Mouse (Mus musculus) large intestine, adult 2 months (tissue): ENCODE data around the gene Coro1a. TPM values are rescaled to one million over a fixed set of nuclear protein-coding genes. Genes with fewer than 3 reads are reported as not detected.
"Not testable (repeated sequence)": the region's sequence is repeated elsewhere in the genome, so short reads cannot be mapped to it uniquely, and the experiment has no call there.

Experiments
- DNase-seq: peaks from one replicate; pipeline ENCODE4 v3.0.0-alpha.2; 2012; ENCODE audit warnings: low read depth, low spot score
- WGBS: fragments of 180-500 bp; shearing (Covaris S2); methylation state at CpG from one replicate; pipeline ENCODE4 v1.1.7; 2018; 5-methylcytosine and 5-hydroxymethylcytosine counted together
- polyA plus RNA-seq: library from polyadenylated mRNA; depleted of rRNA; stranded (reverse); fragments of >200 nt; gene quantifications from 2 replicates; pipeline ENCODE4 v1.2.3, GENCODE M21; 2012

Coro1a gene
- polyA plus RNA-seq, 1 experiment: 143 TPM

DNA sequence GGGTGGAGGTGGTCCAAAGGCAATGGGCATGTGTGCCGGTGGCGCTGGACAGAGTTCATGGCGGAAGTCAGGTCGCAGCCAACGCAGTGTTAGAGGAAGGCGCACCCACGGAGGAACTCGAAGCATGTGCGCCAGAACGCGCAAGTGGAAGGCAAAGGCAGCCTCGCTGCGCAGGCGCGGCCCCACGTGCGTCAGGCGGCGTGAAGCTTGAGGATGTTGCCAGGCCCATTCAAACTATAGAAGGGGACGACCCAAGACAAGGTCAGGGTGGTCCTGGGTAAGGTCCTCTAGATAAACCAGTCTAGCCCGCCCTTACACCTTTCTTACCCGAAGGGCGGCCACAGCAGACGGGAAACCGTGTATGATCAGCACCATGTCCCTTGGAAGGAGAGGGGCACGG, 15.2 kb downstream of the Coro1a start:
- DNase-seq: no peak
- WGBS: 95% methylated on average over 26 of the region's 26 CpGs

DNA sequence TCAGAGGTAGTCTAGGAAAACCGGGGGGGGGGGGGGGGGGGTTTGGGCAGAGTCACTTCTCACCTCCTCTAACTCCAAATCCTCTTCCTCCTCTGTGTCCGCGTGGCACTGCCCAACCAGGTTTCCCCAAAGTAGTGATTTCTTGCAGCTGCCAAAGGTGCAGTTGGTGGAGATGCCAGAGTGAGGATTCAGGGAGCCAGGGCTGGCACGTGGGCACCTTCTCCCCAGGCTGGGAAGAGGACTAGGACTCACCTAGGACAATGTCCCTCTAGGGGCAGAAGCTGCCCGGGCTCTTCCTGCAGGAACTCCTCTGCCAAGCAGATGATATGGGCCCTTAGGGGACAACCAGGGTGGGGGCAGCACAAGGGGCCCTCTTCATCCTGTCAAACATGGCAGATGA, 15.9 kb downstream of the Coro1a start:
- WGBS: 60% methylated on average over 5 of the region's 5 CpGs
- DNase-seq: no peak

DNA sequence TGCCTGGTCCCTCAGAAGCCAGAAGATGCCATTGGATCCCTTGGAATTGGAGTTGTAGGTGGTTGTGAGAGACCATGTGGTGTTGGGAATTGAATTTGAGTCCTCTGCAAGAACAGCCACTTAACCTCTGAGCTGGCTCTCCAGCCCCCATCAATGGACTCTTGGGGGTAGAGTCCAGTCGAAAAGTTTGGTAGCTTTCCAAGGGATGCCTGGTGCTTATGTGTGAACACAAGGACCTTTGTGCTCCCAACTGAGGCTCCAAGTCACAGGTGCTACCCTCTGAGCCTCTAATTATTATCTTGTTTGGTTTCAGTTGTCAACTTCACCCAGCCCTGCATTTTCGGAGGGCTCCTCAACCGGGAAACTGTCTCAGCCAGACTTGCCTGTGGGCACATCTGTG, 16.9 kb downstream of the Coro1a start:
- DNase-seq: no peak
- WGBS: 37% methylated on average over 3 of the region's 3 CpGs

DNA sequence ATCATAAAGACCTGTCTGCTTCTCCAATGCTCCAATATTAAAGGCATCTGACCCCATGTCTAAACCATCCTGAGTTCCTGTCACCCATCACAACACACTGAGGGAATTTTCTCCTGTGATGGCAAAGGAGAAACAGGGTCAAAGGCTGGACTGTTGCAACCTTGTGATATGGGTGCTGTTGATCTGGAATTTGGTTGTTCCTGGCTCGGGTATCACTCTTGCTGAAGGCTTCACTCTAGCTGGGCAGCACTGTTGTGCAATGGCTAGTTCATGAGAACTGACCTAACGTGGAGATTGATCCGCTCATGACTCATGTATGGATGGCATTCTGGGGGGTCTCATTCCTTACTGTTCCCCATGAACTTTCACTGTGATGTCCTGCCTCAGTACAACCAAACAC, 18.6 kb downstream of the Coro1a start:
- WGBS: 82% methylated on average over 3 of the region's 3 CpGs
- no peak for DNase-seq

DNA sequence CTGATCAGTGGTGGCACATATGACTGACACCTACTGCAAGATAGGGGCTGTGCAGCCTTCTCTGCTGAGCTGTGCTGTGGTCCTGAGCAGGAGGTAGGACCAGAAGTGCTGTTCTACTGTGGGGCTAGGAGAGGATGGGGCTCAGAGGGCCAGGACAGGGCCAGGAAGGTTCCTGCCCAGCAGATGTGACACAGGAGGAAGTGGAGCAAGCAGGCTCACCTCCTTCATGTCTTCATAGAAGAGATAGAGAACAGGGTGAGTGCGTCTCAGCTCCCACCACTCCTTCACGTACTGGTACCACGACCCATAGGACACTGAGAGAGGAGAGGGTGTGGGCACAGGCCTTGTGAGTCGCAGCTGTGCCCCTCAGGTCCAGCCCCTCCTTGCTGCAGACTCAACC, 19.4 kb downstream of the Coro1a start:
- 77% methylated on average over 4 of the region's 4 CpGs for WGBS
- not testable (repeated sequence) for DNase-seq

DNA sequence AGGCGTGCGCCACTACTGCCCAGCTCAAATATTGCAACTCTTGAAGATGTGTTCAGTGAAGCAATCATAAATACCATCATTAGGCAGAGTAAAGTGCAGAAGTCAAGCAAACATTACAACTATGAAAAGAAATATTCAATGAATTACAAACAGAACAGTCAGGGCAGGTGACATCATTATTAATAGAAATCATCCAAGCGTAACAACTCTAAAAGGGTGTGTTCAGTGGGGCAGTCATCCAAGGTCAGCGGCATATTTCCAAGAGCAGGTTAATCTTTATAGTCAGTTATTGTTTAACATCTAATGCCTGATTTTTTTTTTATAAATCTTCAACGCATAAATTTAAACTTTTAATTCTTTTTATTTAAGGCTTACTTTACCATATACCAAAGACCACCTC, 26.4 kb downstream of the Coro1a start:
- DNase-seq: no peak
- 38% methylated on average over 5 of the region's 5 CpGs for WGBS

DNA sequence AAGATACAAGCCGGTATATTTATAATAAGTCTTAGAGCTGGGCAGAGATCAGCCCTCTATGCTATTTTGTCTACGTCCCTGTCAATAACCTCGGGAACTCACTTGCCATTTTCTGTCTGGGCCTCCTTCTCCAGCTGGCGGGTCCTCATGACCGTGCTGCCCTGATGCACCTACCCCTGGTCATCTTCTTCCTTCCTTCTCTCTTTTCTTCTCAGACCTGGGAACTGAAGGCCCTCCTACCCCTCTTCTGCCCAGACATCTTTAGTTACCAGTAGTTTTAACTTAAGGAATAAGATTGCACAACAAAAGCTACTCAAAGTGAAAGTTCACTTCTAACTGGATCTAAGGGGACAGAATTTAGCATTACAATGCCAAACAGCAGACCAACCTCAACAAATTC, 27.9 kb downstream of the Coro1a start:
- 61% methylated on average over 5 of the region's 5 CpGs for WGBS
- no peak for DNase-seq

DNA sequence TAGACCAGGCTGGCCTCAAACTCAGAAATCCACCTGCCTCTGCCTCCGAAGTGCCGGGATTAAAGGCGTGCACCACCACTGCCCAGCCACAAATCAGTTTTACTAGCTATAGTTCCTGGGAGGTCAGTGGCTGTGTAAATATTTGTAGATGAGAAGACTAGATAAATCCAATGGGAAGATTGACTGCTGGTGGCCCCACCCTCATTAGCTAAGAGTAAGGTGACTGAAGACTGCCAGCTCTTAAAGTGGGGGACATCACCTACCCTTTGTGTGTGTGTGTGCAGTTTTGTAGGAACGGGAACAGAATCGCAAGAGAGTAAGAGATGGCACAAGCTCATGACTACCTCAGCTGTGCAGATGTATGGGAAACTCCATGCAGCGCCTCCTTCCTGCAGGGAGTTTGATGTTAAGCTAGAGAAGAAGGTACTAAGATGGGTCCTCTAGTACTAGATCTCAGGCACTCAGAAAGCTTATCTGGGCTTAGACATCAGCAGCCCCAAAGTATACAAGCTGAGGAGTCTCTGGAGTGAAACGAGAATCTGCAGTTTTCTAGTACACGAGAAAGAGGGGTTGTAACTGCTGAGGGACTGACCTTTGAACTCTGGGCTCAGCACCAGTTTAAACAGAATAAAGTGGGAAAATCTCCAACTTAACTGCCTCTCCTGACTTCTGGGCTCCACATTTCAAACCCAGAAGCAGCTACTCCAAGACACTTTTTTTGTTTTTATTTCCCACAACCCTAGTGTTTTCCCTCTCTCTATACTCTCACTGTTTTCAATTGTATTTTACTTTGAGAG, 28.8 kb downstream of the Coro1a start:
- no peak for DNase-seq
- 21% methylated on average over 8 of the region's 8 CpGs for WGBS

DNA sequence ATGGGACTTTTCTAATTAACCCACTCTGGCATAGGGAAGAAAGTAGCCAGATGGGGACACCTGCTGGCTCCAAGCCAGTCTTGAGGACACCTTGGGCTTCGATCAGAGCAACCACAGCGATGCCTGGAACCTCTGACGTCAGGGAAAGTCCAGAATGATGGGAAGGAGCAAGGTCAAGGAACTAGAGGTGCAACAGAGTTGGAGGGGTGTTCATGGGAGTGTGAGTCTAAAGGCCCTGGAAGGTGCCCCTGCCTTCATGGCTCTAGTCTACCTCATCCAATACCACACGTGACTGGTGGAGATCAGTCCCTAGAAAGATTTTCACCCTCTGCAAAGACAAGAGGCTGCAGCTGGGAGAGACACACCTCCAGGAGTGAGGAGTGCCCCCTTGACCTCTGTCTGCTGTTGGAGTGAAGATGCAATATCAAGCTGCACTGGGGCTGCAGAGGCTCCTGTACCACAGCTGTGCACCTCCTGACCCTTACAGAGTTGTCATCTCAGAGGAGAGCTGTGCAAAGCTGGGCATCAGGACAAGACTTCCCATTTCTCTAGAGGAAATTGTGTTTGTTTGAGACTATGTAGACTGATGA, 30.9 kb downstream of the Coro1a start:
- DNase-seq: no peak
- 24% methylated on average over 4 of the region's 4 CpGs for WGBS

DNA sequence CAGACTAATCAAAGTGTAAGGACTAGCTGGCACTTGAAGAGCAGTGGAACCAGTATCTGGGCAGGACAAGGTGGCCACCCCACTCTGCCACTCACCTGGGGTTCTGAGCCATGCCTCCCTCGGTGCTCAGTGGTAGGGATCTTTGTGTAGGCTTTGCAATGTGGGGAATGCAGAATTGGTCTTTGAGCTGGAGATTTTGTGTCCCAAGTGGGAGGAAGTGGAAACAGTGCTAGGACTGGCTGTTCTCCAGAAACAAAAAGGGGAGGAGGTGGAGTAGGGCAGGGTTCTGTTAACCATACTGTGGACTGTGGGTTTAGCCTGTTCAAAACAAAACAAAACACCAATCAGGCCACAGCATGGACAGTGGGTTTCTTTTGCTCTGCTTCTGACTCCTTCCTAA, 31.4 kb downstream of the Coro1a start, which contains the start of gene Sult1a1:
Gene Sult1a1 (minus strand): TSS at position 226 of the 400 bp plus-strand sequence.
- 10% methylated on average over 1 of the region's 1 CpGs for WGBS
- DNase-seq: no peak

DNA sequence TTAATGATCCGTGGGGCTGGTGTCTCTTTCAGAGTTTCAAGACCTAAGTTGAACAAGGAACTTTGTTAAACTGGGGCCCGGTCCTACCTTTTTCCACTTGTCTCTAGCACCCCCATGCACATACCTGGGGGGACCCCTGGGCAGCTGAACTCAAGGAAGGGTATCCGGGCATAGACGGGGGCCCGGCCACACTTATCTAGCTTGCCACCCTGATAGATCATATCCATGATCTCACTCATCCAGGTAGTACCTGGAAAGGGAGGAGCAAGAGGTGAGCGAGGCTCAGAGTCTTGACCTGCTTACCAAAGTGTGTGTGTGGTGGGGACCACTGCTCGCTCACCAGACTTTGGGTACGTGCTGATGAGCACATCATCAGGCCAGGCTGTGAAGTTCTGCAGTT, 32.5 kb downstream of the Coro1a start:
- WGBS: 66% methylated on average over 8 of the region's 8 CpGs

DNA sequence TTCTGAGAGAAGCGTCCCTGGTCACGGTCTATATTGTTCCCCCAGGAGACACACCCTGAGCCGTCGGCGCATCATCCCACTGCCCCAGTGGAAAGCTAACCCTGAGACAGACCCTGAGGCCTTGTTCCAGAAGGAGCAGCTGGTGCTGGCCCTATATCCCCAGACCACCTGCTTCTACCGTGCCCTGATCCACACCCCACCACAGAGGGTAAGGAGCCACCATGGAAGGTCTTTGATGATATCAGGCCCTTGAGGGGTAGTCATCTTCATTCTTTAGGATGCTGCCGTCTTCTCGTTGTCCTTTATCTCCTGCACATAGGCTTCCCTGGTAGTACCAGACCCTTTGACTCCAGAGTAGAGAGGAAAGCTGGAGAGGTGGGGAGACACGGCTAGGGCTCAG, 35.5 kb downstream of the Coro1a start:
- DNase-seq: no peak
- 72% methylated on average over 9 of the region's 9 CpGs for WGBS

More for the DNA sequence above, 32.5 kb downstream of the Coro1a start:
- no peak for DNase-seq

DNA sequence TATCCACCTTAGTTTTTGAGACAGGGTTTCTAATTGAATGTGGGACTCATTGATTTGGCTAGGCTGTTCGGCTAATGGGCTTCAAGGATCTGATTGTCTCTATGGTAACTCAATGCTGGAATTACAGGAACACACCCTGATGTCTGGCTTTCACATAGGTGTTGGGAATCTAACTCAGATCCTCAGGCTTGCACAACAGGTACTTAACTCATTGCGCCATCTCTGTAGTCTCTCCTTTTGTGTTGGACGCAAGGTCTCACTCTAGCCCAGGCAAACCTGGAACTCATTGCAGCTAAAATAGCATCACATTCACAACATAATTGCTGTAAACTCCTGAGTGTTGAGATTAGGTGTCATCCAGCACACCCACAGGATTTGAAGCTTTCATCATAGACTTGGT, 37.4 kb downstream of the Coro1a start:
- DNase-seq: no peak
- 78% methylated on average over 3 of the region's 3 CpGs for WGBS

DNA sequence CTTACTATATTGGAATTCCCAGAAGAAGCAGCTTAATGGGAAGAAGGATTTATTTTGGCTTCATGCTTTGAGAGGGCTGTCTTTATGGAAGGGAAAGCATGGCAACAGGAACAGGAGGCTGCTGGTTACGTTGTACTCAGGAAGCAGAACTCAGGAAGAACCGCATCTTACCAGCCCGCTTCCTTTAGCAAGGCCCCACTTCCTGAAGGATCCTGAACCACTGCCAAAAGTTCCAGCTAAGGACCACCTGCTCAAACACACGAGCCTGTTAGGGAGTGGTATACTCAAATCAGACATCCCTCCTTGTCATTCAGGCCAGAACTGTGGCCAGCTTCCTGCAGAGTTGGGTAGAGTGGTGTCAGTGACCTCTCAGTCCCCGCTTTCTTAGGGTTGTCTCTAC, 39.1 kb downstream of the Coro1a start:
- no peak for DNase-seq
- WGBS: 41% methylated on average over 5 of the region's 5 CpGs

DNA sequence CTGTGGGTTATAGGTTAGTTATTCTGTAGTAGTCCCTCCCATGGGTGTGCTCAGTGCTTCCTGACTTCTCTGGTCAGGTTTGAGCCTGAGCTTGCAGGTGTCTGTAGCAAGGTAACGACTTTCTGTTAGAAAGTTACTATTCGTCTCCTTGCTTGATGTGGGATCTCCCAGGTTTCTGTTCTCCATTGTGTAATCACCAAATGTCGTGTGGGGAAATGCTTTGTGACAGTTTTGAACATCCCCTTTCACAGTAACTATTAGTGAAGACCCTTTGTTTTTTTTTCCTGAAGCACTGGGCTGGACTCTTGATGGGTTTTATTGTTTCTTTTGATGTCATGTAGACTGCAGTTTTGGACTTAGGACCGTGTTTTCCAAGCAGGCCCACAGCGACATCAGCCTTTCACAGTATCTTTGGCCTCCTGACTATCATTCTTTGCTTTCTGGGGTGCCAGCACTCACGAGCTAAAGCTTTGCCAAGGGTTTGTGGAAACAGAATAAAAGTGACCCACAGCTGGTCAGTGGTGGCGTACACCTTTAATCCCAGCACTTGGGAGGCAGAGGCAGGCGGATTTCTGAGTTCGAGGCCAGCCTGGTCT, 40.0 kb downstream of the Coro1a start:
- WGBS: 33% methylated on average over 9 of the region's 9 CpGs
- no peak for DNase-seq

DNA sequence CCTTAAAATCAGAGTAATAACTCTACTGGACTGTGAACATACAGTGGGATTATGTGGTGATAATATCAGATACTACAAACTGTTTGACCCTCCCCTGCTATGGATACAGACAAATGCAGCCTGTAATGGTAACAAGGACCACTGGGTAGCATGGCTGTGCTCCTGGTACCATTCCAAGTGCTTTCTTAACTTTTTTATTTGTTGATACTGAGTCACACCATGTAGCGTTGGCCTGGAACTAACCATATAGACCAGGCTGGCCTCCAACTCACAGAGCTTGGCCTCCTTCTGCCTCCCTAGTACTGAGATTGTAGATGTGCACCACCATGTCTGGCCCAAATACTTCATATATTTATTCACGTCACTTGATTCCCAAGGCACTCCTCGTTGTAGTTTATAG, 42.3 kb downstream of the Coro1a start:
- WGBS: 25% methylated on average over 3 of the region's 3 CpGs
- no peak for DNase-seq

DNA sequence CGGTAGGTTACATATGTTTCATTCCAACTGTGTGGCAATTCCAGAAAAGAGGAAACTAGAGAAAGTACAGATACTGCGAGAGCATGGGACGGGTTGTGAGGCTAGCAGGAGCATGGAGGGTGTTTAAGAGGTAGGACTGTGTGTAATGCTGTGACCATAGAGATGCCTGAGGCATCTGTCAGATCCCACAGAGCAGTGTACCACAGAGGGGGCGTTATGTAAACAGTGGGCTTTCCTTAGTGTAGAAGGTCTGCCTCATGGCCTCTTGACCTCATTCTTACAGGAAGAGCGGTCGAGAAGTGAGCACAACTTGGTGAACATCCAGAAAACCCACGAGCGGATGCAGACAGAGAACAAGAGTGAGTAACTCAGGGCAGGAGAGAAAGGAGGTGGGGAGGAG, 43.9 kb downstream of the Coro1a start:
- WGBS: 36% methylated on average over 8 of the region's 8 CpGs
- DNase-seq: no peak

DNA sequence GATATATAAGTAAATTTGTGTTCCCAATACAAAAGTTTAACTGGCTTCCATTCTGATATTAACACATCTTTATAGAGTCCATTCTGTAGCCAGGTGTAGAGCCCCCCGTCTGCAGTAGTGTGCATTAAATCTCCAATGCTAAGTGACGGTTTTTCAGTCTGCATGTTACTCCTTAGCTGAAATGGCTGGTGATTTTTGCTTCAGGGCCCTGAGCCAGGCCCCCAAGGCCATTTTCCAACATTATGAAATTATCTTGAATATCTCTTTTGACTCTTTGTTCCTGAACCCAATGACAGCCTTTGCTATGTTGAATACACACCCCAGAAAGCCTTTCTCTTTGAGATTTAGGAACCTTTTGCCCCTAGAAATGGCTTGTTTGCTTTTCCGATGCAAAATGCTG, 47.8 kb downstream of the Coro1a start:
- WGBS: 90% methylated on average over 3 of the region's 3 CpGs
- DNase-seq: no peak

DNA sequence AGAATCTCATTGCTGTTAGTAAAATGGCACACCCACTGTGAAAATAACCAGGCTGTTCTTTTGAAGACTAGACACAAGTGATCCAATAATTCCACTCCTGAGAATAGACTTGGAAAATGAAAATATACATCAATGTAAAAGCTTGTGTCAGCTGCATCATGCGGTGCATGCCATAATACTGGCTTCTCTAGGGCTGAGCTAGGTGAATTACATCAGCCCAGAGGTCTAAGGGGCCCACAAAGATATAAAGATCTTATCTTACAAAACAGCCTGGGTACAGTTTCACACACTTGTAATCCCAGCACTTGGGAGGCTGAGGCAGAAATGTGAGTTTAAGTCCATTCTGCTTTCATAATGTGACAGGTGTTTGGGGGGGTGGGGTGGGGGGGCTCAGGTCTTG, 50.1 kb downstream of the Coro1a start:
- DNase-seq: no peak
- WGBS: 30% methylated on average over 1 of the region's 1 CpGs

DNA sequence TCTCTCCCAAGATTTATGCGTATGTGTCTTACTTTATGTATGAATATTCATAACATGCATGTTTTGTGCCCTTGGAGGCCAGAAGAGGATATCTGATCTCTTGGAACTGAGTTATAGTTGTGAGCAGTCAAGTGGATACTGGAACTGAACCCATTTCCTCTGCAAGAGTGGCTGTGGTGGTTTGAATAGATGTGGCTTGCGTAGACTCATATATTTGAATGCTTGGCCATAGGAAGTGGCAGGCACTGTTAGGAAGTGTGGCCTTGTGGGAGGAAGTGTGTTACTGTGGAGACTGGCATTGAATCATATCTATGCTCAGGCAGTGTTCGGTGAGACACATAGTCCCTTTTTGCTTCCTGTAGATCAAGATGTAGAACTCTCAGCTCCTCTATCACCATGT, 51.9 kb downstream of the Coro1a start:
- 90% methylated on average over 3 of the region's 3 CpGs for WGBS

DNA sequence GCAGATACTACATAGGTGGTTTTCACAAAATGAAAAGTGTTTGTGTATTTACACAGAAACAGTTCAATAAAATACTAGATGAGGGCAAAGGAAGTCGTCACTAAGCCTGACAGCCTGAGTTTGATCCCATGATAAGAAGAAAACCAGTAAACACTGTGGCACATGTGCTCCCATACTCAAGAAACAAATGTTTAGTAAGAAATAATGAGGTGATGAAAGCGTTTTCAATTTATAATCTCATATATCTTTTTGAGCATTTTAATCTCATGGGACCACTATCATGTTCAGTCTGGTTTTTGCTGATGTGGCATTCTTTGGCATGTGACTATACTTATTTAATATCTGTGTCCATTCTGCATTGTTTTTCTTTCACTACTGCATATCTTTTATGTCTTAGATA, 53.6 kb downstream of the Coro1a start:
- 62% methylated on average over 2 of the region's 2 CpGs for WGBS
- no peak for DNase-seq

More for the DNA sequence above, 51.9 kb downstream of the Coro1a start:
- no peak for DNase-seq
